17 mouse cellular contexts compared by ENCODE assay signal in the genomic region with DNA sequence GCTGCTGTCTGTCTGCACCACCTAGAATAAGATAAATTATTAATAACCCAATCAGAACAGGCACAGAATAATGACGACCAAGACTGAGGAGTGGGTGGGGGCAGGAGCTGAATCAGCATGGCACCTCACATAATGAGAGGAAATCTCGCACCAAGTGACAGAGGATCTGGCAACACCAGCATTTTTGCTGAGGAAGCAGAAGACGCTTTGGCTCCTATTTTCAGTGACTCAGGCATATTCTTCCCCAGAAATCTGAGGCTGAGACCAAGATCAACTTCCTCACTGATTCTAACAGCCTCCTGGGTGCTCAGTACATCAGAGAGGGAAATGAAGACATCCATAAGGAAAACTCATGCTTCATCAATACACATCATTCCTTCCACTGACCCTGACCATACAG.
"Had no signal": no experiment of that assay in that cellular context is flagged by ENCODE, and none has a peak within 500 bp of the region (broad histone marks: within the 10 kb centered on the region; RNA-seq: fewer than 3 reads in every experiment).

No protein-coding gene starts in this region.

- H3K9me3 ChIP-seq: midbrain, embryonic 10.5 days; midbrain, embryonic 12.5 days; neural tube, embryonic 13.5 days; neural tube, embryonic 15.5 days; stomach, embryonic 15.5 days had no signal

- H3K36me3 ChIP-seq: midbrain, embryonic 10.5 days; midbrain, embryonic 12.5 days; stomach, embryonic 15.5 days had no signal

- H3K4me2 ChIP-seq: lung, embryonic 14.5 days; midbrain, embryonic 12.5 days; neural tube, embryonic 13.5 days; neural tube, embryonic 15.5 days; stomach, embryonic 15.5 days had no signal

- H3K27ac ChIP-seq: liver, embryonic 14.5 days; midbrain, embryonic 10.5 days; midbrain, embryonic 12.5 days; neural tube, embryonic 13.5 days; neural tube, embryonic 15.5 days; stomach, embryonic 15.5 days; stomach, postnatal 0 days had no signal

- H3K4me3 ChIP-seq: midbrain, embryonic 10.5 days; midbrain, embryonic 12.5 days; myocyte; neural tube, embryonic 13.5 days; neural tube, embryonic 15.5 days; stomach, embryonic 15.5 days had no signal

- H3K9ac ChIP-seq: liver, embryonic 14.5 days; lung, embryonic 14.5 days; midbrain, embryonic 12.5 days; neural tube, embryonic 13.5 days; neural tube, embryonic 15.5 days; stomach, embryonic 15.5 days had no signal

- DNase-seq: lung, adult 18-20 months; lung, embryonic 14.5 days; lung, postnatal 10 days; lung, postnatal 4 days; right cerebral cortex, postnatal 14 days; thymus, adult 18-20 months; thymus, postnatal 14 days; thymus, postnatal 36 days had no signal

- ATAC-seq: midbrain, embryonic 16.5 days had no signal

- H3K27me3 ChIP-seq: midbrain, embryonic 12.5 days; neural tube, embryonic 13.5 days; neural tube, embryonic 15.5 days; stomach, embryonic 15.5 days had no signal

- H3K4me1 ChIP-seq: midbrain, embryonic 12.5 days; neural tube, embryonic 13.5 days; stomach, embryonic 15.5 days had no signal
